Mouse (Mus musculus) adrenal gland, adult 2 months (tissue): ENCODE measurements around the gene Dusp16. TPM values are rescaled to one million over a fixed set of nuclear protein-coding genes. Genes with fewer than 3 reads are reported as not detected.

Experiments
- DNase-seq: peaks from one replicate; pipeline ENCODE4 v3.0.0; 2021
- polyA plus RNA-seq: library from polyadenylated mRNA; depleted of rRNA; stranded (reverse); fragments of >200 nt; gene quantifications from 2 replicates; pipeline ENCODE4 v1.2.3, GENCODE M21; 2012
- total RNA-seq, 2 experiments: library from RNA; stranded (reverse); gene quantifications; 2 replicates each; pipeline ENCODE4 v1.2.3; 2021

The Dusp16 gene
- total and polyA plus RNA-seq, 3 experiments, result 19.8 to 28.6 (median 22.7) TPM

DNA sequence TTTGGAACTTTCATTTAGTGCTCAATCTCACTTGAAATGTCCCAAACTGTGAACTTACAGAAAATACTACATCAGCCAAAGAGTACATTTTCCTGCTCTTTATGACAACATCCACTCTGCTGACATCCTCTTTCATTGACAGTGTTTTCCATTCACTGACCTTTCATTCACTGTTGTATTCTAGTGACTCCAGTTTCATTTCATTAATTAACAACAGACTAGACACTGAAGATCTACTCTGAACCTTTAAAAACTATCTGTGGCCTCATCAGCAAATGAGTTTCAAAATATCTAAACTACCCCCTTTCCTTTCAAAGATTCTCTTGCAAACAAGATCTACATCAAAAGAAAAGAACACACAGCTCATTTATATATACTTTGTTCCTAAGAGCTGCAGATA is 48.9 kb downstream of the Dusp16 start:
- no peak for DNase-seq

DNA sequence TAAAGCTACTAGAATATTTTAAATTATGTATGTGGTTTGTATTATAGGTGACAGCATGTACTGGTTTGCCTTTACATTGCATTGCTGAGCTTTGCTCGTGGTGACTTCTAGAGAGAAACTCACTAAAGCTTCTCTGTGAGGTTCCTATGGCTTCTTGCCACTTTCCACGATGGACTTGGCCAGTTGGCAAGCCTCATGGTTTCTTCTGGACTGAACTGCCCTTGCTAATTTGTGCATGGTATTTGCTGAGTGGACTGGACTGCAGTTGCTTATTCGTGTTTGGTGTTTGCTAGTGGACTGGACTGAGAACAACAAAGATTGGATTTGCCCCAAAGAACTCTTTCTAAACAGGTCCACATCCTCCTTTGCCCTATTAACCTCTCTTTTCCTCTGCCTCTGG is 55.6 kb downstream of the Dusp16 start:
- no peak for DNase-seq

DNA sequence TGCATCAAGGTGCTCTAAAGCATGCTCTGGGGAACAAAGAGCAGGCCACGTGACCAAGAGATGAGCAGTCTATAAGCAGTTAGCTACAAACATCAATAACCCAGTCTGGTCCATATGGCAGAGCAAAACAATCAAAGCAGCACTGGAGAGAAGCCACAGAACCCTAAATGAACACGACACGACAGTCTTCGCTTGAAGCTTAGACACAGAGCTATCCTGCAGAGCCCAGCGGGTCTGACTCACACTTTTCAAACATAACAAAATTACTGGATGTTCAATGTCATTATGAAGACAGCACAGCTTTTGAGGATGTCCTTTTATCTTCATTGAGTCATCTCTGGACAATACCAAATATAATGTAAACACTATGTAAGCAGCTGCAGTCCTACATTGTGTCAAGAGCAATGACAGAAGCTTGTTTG is 58.6 kb downstream of the Dusp16 start:
- no peak for DNase-seq

DNA sequence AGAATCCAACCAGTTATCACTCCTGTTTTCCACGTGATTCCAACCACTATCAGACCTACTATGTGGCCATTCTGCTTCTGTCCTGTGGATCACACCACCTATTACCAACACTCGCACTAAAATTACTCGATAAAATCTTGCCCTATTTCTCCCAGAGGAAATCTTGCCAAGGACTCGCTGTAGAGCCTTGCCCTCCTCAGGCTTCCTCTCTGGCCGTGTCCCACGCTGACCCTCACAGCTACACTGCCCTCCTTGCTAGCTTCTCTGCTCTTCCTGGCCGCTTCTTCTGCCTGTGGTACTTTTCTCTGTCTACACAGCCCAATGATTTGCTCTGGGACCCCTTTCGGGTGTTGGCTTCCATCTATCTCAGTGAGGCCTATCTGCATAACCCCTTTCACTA is 59.6 kb downstream of the Dusp16 start:
- DNase-seq, result no peak

DNA sequence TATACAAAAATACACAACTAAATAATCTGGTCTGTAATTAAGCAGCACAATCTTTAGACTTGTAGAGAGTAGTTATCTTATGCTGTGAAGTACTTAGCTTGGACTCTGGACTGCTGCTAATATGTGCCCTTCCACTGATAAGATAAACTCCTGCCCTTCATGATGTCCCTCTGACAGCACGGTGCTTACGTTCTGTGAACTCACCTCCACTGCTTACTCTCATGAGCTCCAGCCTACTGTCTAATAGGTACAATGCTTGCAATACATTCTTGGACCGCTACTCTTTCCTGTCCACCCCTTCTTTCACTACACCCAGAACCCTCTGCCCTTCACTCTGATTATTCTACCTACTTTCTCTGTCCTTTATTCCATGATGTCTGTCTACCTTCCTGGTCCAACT is 61.4 kb downstream of the Dusp16 start:
- no peak for DNase-seq

DNA sequence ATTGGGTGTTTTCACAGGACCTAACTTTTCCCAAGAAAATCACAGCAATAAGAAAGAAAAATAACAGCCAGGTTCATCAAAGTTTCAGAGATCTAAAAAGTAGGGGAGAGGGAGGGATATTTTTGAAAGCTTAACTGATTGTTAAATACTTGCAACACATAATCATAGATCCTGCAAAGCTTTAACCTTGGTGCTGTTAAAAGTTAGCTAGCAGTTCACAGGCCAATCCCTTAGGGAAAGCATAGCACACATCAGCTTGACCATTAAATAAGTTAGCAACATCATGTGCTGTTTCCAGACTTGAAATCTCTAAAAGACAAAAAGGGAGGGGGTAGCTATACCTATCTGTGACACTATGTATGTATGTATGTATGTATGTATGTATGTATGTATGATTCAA is 67.0 kb downstream of the Dusp16 start:
- no peak for DNase-seq

DNA sequence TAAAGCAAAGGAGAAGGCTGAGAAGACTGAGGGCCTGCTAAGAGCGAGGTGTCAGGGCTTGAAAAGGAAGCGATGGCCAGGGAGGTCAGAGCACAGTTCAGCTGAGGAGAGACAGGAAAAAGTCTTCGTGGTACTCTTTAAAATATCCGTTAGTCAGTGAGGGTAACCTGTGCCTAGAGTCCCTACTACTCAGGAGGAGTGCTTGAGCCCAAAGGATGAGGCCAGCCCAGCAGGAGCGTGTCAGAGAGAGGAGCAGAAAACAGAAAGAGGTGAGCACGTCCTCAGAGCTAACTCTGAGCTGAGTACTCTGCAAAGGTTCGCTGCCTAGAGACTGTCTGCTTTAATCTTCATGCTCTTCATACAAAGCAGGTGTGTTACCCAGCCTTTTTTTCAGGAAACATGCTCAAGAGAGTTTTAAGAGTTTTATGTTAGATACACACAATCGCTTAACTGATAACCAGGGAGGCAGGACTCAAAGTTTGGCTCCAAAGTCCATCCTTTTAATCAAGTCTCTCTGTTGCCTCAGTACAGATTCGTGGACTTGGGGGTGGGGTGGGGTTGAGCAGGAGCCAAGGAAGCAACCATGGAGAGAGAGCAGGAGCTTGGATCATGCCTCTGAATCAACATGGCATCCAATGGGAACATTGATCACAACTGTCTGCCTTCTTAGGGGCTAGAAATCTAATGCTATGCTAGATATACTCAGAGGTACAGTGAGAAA is 68.4 kb downstream of the Dusp16 start:
- no peak for DNase-seq

DNA sequence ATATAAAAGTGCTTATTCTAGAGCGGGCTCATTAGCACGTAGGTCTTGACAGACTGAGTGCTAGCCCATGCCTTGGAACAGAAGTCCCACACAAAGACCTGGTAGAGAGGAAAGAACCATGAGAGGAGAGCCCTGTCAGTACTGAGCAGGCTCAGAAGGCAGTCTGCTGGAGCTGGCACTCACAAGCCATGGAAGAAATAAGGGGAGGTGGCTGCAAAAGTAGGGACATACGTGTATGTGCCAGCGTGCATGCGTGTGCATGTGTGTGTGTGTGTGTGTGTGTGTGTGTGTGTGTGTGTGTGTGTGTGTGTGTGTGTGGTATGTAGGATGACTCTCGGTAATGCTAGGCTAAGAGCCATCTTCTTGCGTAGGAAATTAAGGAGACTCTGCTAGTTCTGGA is 69.1 kb downstream of the Dusp16 start:
- DNase-seq, result no peak

DNA sequence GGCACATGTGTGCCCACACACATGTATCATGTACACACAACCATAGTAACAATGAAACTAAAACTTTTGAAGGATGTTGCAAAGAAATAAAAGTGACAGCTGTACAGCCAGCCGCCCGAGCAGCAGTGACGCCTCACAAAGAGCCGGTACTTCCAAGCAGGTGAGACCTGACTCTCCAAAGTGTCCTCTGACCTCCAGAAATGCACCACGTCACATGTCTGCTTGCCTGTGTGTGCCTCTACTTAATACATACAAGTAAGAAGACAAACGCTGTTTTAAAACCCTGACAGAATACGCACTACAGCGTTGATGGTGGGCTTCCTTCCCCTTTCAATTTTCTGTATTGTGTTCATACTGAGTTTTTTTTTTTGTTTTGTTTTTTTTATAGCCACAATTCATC is 69.5 kb downstream of the Dusp16 start:
- no peak for DNase-seq

DNA sequence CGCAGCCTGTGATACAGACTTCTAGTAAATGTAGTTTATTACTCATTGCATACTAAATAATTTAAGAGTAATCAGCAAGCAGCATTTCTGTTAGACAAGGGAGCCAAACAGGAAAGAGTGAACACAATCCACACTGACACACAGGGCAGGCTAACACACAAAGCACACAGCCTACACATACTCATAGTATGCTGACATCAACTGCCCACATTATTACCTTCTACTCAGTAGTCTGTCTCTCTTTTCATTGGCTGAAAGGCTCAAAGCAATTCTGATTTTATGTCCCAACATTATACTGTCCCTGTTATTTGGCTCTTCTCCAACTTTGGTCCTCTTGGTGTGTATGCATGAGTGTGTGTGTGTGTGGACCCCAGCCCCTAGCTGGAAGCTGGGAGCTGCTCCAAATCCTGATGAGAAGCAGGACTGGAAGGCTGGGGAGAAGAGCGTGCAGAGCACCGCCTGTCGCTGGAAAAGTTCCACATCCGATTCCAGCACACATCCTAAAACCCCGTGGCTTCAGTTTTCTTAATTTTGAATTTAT is 70.6 kb downstream of the Dusp16 start:
- DNase-seq, result no peak

DNA sequence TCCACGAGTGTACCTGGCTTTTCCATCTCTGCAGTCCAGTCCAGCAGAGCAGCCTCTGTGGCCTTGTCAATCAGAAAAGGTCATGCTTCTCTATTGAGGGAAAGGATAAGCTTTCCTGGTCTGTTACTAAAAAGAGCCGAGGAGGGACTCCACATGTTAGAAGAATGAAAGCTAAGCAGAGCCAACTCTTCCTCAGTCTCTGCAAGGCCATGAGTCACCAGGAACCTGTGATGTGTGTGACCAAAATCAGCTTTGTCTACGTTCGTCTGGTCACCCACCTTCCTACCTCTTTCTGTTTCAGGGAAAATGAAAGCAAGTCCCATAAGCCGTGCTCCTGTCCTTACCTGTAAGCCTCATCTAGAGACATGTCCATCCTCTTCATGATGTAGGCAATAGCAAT is 72.3 kb downstream of the Dusp16 start:
- peak; percentile 25 for DNase-seq

DNA sequence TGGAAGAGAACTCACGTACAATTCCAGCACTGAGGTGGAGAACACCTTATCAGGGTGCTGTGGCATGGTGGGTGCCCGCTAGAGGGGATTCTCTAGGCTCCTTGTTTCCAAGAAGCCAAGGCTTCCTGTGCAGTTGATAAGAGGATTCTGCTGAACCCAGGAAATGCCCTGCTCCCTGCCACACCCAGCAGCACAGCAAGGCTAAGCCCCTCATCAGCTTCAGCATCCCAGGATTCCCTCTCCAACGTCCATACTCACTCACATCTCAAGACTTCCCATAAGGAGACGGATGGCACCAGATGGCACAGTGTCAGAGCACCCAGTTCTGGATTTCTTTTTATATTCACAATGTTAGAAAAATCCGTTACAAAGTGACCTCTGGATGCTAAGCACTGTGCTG is 73.3 kb downstream of the Dusp16 start:
- DNase-seq, result no peak

DNA sequence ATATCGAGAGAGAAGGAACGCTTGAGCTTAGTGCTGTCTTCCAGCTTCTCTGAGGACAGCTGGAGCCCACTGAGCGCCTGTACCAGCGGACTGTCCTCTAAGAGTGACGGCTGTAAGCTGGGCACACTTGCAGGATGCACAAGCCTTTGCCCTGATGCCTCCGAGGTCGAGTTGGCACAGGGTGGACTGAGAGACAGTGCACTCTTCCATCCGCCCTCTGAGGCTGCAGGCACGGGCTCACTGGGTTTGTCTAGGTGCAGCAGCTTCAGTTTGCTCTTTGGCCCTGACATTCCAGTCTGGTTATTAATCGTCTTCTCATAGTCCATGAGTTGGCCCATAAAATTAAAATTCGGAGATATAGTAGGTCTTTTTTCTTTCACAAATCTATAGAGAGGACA is 73.8 kb downstream of the Dusp16 start:
- peak; percentile 63 for DNase-seq

DNA sequence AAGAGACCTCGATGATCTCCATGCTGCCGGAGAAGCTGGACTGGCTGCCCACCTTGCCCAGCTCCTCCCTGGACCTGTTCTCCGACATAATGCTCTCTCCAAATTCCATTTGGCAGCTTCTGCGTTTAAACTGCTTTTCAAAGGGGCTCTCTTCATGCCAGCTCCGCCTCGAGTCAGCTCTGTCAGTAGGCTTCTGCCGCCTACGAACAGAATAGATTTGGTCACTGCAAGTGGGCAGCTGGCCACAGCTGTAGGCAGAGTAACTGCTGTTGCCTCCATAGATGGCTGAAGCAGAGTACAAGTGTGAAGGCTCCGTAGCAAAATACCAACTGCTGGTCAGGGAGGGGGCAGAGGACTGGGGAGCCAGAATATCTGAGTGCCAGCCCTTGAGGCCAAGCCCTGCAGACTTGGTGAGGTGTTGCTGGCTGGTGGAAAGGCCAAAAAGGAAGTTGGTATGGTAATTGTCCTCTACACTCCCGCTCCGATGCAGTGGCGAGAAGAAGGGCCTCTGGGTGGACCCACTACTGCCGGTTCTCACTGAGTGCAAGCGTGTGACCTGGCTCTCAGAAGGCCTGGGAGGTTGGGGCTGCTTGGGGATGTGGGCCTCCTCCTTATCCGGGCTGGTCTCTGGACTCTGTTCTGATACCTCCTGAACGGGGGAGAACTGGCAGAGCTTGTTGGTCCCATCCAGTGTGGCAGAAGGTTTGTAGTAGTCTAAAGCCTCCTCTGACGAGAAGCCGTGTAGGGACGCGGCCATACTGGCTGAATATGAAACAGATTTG is 74.3 kb downstream of the Dusp16 start:
- no peak for DNase-seq

DNA sequence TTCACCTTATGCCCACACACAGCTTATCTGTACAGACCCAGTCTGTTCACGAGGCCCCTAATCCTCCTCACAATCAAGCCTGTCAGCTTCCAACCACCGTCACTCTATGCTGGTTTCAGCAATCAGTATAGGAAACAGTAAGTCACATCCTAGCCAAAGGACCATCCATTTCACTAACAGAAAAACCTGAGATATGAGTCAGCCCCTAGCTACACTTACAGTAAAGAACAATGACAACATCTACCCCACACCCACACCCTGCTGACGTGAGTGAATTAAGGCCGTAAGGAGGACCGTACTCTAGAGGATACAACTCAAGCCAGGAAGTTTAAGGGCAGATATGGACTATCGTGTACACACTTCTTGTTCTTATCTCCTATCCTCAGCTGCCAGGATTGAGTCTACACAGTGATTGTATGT is 76.2 kb downstream of the Dusp16 start:
- no peak for DNase-seq

DNA sequence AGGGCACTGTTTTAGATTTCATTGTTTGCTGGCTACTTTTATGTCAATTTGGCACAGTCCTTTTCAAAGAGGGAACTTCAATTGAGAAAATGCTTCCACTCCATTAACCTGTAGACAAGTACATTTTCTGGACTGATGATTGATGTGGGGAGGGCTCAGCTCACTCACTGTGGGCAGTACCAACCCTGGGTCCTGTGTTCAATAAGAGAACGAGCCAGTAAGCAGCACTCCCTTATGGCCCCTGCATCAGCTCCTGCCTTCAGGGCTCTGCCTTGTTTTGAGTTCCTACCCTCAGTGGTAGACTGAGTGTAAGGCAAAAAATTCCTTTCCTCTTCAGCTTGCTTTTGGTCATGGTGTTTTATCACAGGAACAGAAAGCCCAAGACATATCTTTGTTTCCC is 78.5 kb downstream of the Dusp16 start:
- no peak for DNase-seq

DNA sequence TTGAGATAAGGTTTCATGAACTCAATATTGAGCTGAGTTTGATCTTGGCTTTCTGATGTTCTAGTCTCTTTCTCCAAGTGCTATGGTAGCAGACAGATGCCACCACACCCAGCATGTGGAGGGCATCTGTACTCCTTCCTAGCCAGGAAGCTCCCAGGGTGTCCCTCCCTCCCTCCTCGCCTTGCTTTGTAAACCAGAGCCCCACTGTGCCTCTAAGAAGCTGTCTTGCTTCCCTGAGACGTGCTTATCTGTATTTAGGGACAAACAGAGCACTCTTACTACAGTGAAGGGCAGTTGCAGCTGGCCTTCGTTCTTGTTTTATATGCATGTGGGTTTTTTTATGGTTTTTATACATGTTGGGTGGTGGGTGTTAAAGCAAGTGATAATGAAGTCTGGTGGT is 79.1 kb downstream of the Dusp16 start:
- DNase-seq, result no peak

DNA sequence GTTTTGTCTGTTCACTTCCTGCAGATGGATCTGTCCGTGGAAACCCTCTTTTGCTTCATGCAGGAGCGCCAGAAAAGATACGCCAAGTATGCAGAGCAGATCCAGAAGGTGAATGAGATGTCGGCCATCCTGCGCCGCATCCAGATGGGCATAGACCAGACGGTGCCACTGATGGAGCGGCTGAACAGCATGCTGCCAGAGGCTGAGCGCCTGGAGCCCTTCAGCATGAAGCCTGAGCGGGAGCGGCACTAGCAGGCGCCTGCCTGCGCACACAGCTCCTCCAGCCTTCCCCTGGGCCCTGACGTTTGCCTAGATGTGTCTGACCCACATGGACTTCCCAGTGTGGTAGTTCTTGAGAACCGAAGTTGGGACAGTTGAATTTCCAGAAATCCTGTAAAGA is 82.4 kb downstream of the Dusp16 start:
- DNase-seq, result no peak

DNA sequence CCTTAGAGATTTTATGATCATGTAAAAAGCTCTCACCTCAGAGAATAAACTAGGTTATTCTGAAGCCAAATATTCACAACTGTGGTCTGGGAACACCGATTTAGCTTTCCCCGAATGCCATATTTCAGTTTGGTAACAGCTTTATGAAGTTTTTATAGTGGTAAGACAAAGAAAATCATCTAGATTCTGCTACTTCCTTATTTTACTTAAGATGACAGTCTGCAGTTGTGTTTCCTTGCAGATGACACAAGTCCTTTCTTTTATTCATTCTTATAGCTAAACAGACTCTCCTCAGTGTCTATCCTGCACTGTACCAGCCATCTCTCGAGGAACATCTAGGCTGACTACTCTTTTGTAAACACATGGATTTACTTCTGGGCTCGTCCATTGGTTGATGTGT is 86.0 kb downstream of the Dusp16 start:
- no peak for DNase-seq

DNA sequence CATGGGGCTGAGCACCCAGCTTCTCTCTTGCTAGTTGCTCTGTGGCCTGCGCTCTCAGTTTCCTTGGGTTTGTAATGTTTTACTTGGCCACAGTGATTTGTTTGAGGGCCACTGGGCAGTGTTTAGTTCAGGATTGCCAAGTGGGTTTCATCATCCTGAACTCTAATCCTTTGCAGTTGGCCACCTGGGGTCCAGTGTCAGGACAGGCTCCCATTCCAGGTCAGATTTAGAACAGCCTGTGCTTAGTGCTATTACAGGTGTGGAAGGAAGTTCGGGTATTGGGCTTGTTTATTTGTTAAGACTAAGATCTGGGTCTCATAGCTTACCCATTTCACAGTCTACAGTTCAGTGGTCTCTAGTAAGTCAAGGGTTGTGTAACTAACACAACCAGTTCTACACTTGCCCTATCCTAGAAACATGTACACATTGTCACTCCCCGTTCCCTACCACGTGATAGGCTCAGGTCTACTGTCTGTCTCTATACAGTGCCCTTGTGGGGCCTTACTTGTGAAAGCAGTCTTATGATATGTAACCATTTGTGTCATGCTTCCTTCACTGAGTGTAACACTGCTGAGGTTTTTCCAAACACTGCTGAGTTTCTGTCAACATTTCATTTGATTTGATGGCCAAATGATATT is 89.3 kb downstream of the Dusp16 start:
- DNase-seq, result peak; percentile 39

DNA sequence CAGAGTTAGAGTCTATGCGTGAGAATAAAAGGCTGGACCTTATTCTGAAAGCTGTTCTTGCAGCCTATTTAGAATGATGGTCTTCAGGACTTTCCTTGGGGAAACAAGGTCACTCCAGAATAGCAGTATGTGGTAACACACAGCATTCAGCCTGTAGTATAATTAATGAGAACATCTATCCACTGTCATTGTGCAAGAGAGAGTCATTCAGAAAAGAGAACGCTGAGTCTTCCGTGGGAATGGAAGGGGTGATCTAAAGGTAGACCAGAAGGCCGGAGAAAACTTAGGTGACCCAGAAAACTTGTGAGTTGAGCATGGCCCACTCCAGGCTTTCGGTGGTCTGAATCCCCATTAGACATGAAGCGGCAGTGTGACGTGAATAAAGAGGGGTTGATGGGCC is 90.2 kb downstream of the Dusp16 start:
- DNase-seq, result no peak

DNA sequence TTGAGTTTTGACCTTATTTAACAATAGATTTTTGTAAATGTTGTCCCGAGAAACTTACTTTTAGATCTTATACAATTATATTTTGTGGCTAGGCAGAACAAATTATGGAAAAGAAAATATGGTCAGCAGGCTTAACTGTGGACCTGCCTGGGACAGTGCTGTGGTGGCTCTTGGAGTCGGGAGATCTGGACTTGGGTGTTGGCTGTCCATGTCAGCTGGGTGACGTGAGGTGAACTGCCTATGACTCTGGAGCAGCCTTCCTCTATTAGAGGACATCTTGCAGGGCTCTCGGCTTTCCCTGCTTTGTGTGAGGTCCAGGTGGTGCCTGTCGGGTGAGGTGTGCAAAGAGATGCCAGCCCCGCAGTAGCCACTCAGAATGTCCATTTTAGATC is 91.2 kb downstream of the Dusp16 start:
- no peak for DNase-seq
